Mouse (Mus musculus): ENCODE measurements around the gene Kcnq1. TPM values are rescaled to one million over a fixed set of nuclear protein-coding genes. Genes with fewer than 3 reads are reported as not detected.

The Kcnq1 gene
- polyA plus RNA-seq (2014; fragmentation: Nextera tagmentation; extraction: Ambion mirVana), result 1.1 and 1.6 TPM in 2 replicates

DNA sequence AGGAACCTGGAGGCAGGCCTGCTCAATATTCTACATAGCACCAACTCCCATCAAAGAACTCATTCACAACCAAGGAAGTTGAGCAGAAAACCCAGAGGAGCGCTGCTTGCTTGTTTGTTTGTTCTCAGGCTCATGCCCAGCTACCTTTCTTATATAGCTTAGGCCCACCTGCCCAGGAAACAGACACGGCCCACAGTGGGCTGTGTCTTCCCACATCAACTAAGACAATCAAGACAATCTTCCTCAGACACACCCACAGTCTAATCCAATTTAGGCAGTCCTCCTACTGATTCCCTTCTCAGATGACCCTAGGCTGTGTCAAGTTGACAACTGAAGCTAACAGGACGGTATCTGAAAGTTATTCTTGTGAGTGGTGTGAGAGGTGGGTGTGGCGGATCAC is at the start of gene Kcnq1:
Kcnq1 (plus strand) TSS at position 301 of the 400 bp plus-strand sequence.
- no peaks in the 10 kb centered on the region for H3K36me3 ChIP-seq (ENCODE audit: control insufficient read depth, insufficient read depth, low read length)
- H3K27ac ChIP-seq (ENCODE audit: low read depth, low read length), result no peak within 1 kb of the TSS
- 74% methylated on average over 4 of the region's 4 CpGs for WGBS
- peak within 1 kb of the TSS; percentile 39 for H3K4me2 ChIP-seq
- H3K9me3 ChIP-seq (ENCODE audit: control insufficient read depth, low read length), result no peaks in the 10 kb centered on the region; the same call in 1 of the 2 replicates
- peaks cover 3% of the 10 kb centered on the region for H3K4me1 ChIP-seq (ENCODE audit: control insufficient read depth, insufficient read depth, low read length)
- ATAC-seq (ENCODE audit: low FRiP score) (no peak), DNase-seq (ENCODE audit: low spot score, missing footprints) (no peak)
- no peak within 1 kb of the TSS for H3K9ac ChIP-seq (ENCODE audit: low read length)
- H3K4me3 ChIP-seq (ENCODE audit: low read depth, low read length), result peak within 1 kb of the TSS; percentile 19
- H3K27me3 ChIP-seq (ENCODE audit: control insufficient read depth, insufficient read depth, low read length), result peaks cover 36% of the 10 kb centered on the region

DNA sequence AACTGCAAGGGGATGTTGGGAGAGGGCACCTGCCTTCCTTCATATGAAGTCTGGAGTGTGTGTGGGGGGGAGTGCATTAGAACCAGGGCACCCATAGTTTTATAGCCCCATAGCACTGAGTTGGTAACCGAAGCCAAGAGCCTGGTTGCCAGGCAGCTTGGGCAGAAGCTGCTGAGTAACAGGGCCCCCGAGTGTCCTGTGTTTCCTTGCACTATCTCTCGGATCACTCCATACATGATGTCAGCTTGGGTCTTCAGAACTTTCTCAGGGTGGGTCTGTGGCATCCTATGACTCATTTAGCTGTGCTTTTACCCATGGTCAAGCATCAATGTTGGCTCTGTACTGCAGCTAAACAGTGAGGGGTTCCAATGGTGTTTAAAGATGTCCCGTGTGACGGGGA is 49.1 kb upstream of the Kcnq1 start:
- no peaks in the 10 kb centered on the region for H3K9me3 ChIP-seq (ENCODE audit: control insufficient read depth, low read length)
- H3K27me3 ChIP-seq (ENCODE audit: control insufficient read depth, insufficient read depth, low read length), result no peaks in the 10 kb centered on the region
- ATAC-seq (ENCODE audit: low FRiP score) (no peak), DNase-seq (ENCODE audit: low spot score, missing footprints) (no peak)
- H3K9ac ChIP-seq (ENCODE audit: low read length), result no peak overlapping the region
- no peaks in the 10 kb centered on the region; the same call in 1 of the 2 replicates for H3K36me3 ChIP-seq (ENCODE audit: control insufficient read depth, insufficient read depth, low read length)
- no peak overlapping the region for H3K27ac ChIP-seq (ENCODE audit: low read depth, low read length)
- H3K4me2 ChIP-seq, result no peak overlapping the region
- H3K4me3 ChIP-seq (ENCODE audit: low read depth, low read length), result no peak overlapping the region
- H3K4me1 ChIP-seq (ENCODE audit: control insufficient read depth, insufficient read depth, low read length), result peaks cover 24% of the 10 kb centered on the region
- WGBS, result 93% methylated on average over 5 of the region's 5 CpGs

- H3K4me1 ChIP-seq (ENCODE audit: control insufficient read depth, insufficient read depth, low read length), result peaks cover 21% of the 10 kb centered on the region
- no peak for DNase-seq (ENCODE audit: low spot score, missing footprints)
- no peaks in the 10 kb centered on the region for H3K27me3 ChIP-seq (ENCODE audit: control insufficient read depth, insufficient read depth, low read length)
- H3K4me2 ChIP-seq, result no peak overlapping the region
- H3K27ac ChIP-seq (ENCODE audit: low read depth, low read length), result no peak overlapping the region
- no peak for ATAC-seq (ENCODE audit: low FRiP score)
- H3K36me3 ChIP-seq (ENCODE audit: control insufficient read depth, insufficient read depth, low read length), result peaks cover under 1% of the 10 kb centered on the region; the same call in 1 of the 2 replicates
- WGBS, result 84% methylated on average over 9 of the region's 9 CpGs
- H3K9me3 ChIP-seq (ENCODE audit: control insufficient read depth, low read length), result no peaks in the 10 kb centered on the region
- H3K9ac ChIP-seq (ENCODE audit: low read length), result no peak overlapping the region
- H3K4me3 ChIP-seq (ENCODE audit: low read depth, low read length), result no peak overlapping the region
These were observed 48.4 kb upstream of the Kcnq1 start for GRCm38 (mm10) chr7:143057667-143058220.

GRCm38 (mm10) chr7:143058221-143058697 is 47.9 kb upstream of the Kcnq1 start:
- Histone ChIP-seq H3K27ac (ENCODE audit: low read depth, low read length) (no peak overlapping the region), H3K9me3 (ENCODE audit: control insufficient read depth, low read length) (no peaks in the 10 kb centered on the region), H3K4me3 (ENCODE audit: low read depth, low read length) (no peak overlapping the region), H3K27me3 (ENCODE audit: control insufficient read depth, insufficient read depth, low read length) (no peaks in the 10 kb centered on the region), H3K4me2 (no peak overlapping the region), H3K4me1 (ENCODE audit: control insufficient read depth, insufficient read depth, low read length) (peaks cover 21% of the 10 kb centered on the region), H3K9ac (ENCODE audit: low read length) (no peak overlapping the region), H3K36me3 (ENCODE audit: control insufficient read depth, insufficient read depth, low read length) (peaks cover 5% of the 10 kb centered on the region; the same call in 1 of the 2 replicates)
- 81% methylated on average over 5 of the region's 5 CpGs for WGBS
- DNase-seq (ENCODE audit: low spot score, missing footprints), result no peak
- ATAC-seq (ENCODE audit: low FRiP score), result no peak

DNA sequence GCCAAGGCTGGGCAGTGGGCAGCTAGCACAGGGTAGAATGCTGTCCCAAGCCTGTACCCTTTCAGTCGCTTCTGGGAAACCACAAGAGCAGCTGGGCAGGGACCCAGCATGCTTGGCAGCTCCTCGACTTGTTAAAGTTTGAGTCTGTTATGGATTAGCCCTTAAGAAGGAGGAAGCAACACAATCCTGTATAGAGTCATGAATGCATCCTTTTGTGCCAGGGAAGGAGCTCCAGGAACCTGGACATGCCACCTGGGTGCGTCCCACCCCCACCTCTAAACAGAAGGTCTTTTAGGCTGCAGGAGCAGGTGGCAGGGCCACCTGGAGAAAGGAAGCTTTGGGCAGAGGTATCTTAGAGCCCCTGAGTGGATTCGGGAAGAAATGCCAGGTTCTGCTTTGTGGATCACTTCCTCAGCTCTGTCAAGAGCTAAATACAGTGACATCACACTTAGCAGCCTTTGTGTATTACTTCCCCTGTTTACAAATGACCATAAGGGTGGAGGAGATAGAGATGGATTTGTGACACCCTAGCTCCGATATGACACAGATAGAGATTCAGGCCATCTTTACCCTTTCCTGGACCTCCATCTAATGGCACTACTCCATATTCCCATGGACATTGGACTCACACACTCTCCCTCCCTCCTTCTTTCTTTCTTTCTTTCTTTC is 46.8 kb upstream of the Kcnq1 start:
- H3K4me3 ChIP-seq (ENCODE audit: low read depth, low read length), result no peak overlapping the region
- no peak overlapping the region for H3K9ac ChIP-seq (ENCODE audit: low read length)
- ATAC-seq (ENCODE audit: low FRiP score) (no peak), DNase-seq (ENCODE audit: low spot score, missing footprints) (no peak)
- WGBS, result 87% methylated on average over 5 of the region's 5 CpGs
- H3K27ac ChIP-seq (ENCODE audit: low read depth, low read length), result no peak overlapping the region
- H3K36me3 ChIP-seq (ENCODE audit: control insufficient read depth, insufficient read depth, low read length), result peaks cover 6% of the 10 kb centered on the region; the same call in 1 of the 2 replicates
- H3K9me3 ChIP-seq (ENCODE audit: control insufficient read depth, low read length), result no peaks in the 10 kb centered on the region
- no peaks in the 10 kb centered on the region for H3K27me3 ChIP-seq (ENCODE audit: control insufficient read depth, insufficient read depth, low read length)
- H3K4me2 ChIP-seq, result no peak overlapping the region
- H3K4me1 ChIP-seq (ENCODE audit: control insufficient read depth, insufficient read depth, low read length), result peaks cover 10% of the 10 kb centered on the region

DNA sequence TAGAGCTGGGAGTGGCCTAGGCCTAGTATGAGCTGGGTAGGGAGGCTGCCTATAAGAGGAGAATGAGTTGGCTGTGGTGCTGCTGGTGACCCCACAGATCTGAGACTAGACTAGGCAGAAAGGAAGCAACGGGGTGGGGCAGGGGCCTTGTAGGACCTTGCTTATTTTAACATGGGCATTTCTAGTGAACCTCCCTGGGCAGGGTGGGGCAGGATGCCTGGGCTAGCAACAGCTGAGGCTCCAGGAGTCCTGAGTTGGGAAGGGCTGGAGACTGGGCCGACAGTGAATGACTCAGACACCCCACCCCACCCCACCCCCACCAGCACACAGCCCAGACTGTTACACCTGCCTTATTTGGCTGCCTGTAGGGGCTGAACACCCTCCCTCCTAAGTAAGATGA is 43.5 kb upstream of the Kcnq1 start:
- Histone ChIP-seq H3K36me3 (ENCODE audit: control insufficient read depth, insufficient read depth, low read length) (peaks cover 23% of the 10 kb centered on the region), H3K27me3 (ENCODE audit: control insufficient read depth, insufficient read depth, low read length) (no peaks in the 10 kb centered on the region)
- 89% methylated on average over 2 of the region's 2 CpGs for WGBS

GRCm38 (mm10) chr7:143064226-143064625 is 41.9 kb upstream of the Kcnq1 start:
- H3K27ac ChIP-seq (ENCODE audit: low read depth, low read length), result no peak overlapping the region
- H3K9me3 ChIP-seq (ENCODE audit: control insufficient read depth, low read length), result no peaks in the 10 kb centered on the region
- H3K27me3 ChIP-seq (ENCODE audit: control insufficient read depth, insufficient read depth, low read length), result no peaks in the 10 kb centered on the region
- H3K4me1 ChIP-seq (ENCODE audit: control insufficient read depth, insufficient read depth, low read length), result peaks cover 10% of the 10 kb centered on the region
- peaks cover 23% of the 10 kb centered on the region for H3K36me3 ChIP-seq (ENCODE audit: control insufficient read depth, insufficient read depth, low read length)
- H3K4me3 ChIP-seq (ENCODE audit: low read depth, low read length), result no peak overlapping the region
- DNase-seq (ENCODE audit: low spot score, missing footprints), result no peak
- no peak overlapping the region for H3K9ac ChIP-seq (ENCODE audit: low read length)
- 34% methylated on average over 6 of the region's 6 CpGs for WGBS
- no peak overlapping the region for H3K4me2 ChIP-seq
- no peak for ATAC-seq (ENCODE audit: low FRiP score)

More for the DNA sequence above, 43.5 kb upstream of the Kcnq1 start:
- Histone ChIP-seq H3K9ac (ENCODE audit: low read length) (no peak overlapping the region), H3K9me3 (ENCODE audit: control insufficient read depth, low read length) (no peaks in the 10 kb centered on the region), H3K4me1 (ENCODE audit: control insufficient read depth, insufficient read depth, low read length) (peaks cover under 1% of the 10 kb centered on the region), H3K4me3 (ENCODE audit: low read depth, low read length) (no peak overlapping the region), H3K4me2 (no peak overlapping the region), H3K27ac (ENCODE audit: low read depth, low read length) (no peak overlapping the region)
- ATAC-seq (ENCODE audit: low FRiP score) (no peak), DNase-seq (ENCODE audit: low spot score, missing footprints) (no peak)

GRCm38 (mm10) chr7:143065692-143066091 is 40.5 kb upstream of the Kcnq1 start:
- peaks cover 18% of the 10 kb centered on the region for H3K4me1 ChIP-seq (ENCODE audit: control insufficient read depth, insufficient read depth, low read length)
- no peaks in the 10 kb centered on the region for H3K9me3 ChIP-seq (ENCODE audit: control insufficient read depth, low read length)
- DNase-seq (ENCODE audit: low spot score, missing footprints), result no peak
- no peak for ATAC-seq (ENCODE audit: low FRiP score)
- no peaks in the 10 kb centered on the region for H3K27me3 ChIP-seq (ENCODE audit: control insufficient read depth, insufficient read depth, low read length)
- H3K4me2 ChIP-seq, result no peak overlapping the region
- H3K27ac ChIP-seq (ENCODE audit: low read depth, low read length), result no peak overlapping the region
- H3K4me3 ChIP-seq (ENCODE audit: low read depth, low read length), result no peak overlapping the region
- WGBS, result 95% methylated on average over 2 of the region's 2 CpGs
- no peak overlapping the region for H3K9ac ChIP-seq (ENCODE audit: low read length)
- peaks cover 23% of the 10 kb centered on the region for H3K36me3 ChIP-seq (ENCODE audit: control insufficient read depth, insufficient read depth, low read length)

- peaks cover 23% of the 10 kb centered on the region for H3K36me3 ChIP-seq (ENCODE audit: control insufficient read depth, insufficient read depth, low read length)
- no peak overlapping the region for H3K27ac ChIP-seq (ENCODE audit: low read depth, low read length)
- no peak overlapping the region for H3K4me3 ChIP-seq (ENCODE audit: low read depth, low read length)
These were observed 38.7 kb upstream of the Kcnq1 start for GRCm38 (mm10) chr7:143067469-143067868.

More at GRCm38 (mm10) chr7:143067469-143067868, 38.7 kb upstream of the Kcnq1 start:
- no peak for ATAC-seq (ENCODE audit: low FRiP score)
- 84% methylated on average over 2 of the region's 2 CpGs for WGBS
- no peaks in the 10 kb centered on the region for H3K27me3 ChIP-seq (ENCODE audit: control insufficient read depth, insufficient read depth, low read length)
- peaks cover 20% of the 10 kb centered on the region for H3K4me1 ChIP-seq (ENCODE audit: control insufficient read depth, insufficient read depth, low read length)
- DNase-seq (ENCODE audit: low spot score, missing footprints), result no peak
- no peaks in the 10 kb centered on the region for H3K9me3 ChIP-seq (ENCODE audit: control insufficient read depth, low read length)
- H3K9ac ChIP-seq (ENCODE audit: low read length), result no peak overlapping the region; the same call in 1 of the 2 replicates
- H3K4me2 ChIP-seq, result no peak overlapping the region

Data from midbrain, embryonic 11.5 days (tissue).